Mouse (Mus musculus) heart, postnatal 10 days (tissue): ENCODE measurements around the gene Gng7. TPM values are rescaled to one million over a fixed set of nuclear protein-coding genes. Genes with fewer than 3 reads are reported as not detected.
A peak's percentile ranks its signal among the peaks of the same experiment; 100 is the strongest.

Experiments
- DNase-seq, 2 experiments: peaks; one replicate each; pipeline ENCODE4 v3.0.0; 2021
- intact Hi-C: fragments of 180-260 bp; cut with DNase I; formaldehyde crosslinking; loops from one replicate; pipeline ENCODE4 v1.15.1; 2025
- total RNA-seq, 2 experiments: library from RNA; stranded (reverse); gene quantifications; 2 replicates each; pipeline ENCODE4 v1.2.3; 2021

Gng7 gene
- total RNA-seq, 2 experiments from 2014 or later = 0.67 to 1.1 TPM

- DNase-seq = peak in 1 of 2 experiments; percentile 68
- intact Hi-C loops = no loop called here
Observed at GRCm38 (mm10) chr10:80933421-80933979, 81.2 kb downstream of the Gng7 start.

- intact Hi-C loops = no loop called here
- DNase-seq = no peak
Observed at GRCm38 (mm10) chr10:80932700-80933420, 81.9 kb downstream of the Gng7 start.

GRCm38 (mm10) chr10:80932206-80932605, 82.5 kb downstream of the Gng7 start:
- DNase-seq = peak in 1 of 2 experiments; percentile 50
- intact Hi-C loops = no loop called here

- intact Hi-C loops = no loop called here
- no peak for DNase-seq
Observed at GRCm38 (mm10) chr10:80931695-80932094, 83.0 kb downstream of the Gng7 start.

GRCm38 (mm10) chr10:80931153-80931671, 83.5 kb downstream of the Gng7 start:
- intact Hi-C loops = no loop called here
- DNase-seq = peak; percentile 81 to 83

GRCm38 (mm10) chr10:80930361-80931152, 84.2 kb downstream of the Gng7 start:
- DNase-seq = peak; percentile 55 to 66
- intact Hi-C loops = no loop called here

- peak; percentile 99 for DNase-seq
- intact Hi-C loops = loop anchor here (1.0 to 5.0 kb wide), 3 partner anchors 26 to 248 kb away; partner anchors contain the start of gene Eef2
Observed at GRCm38 (mm10) chr10:80929299-80930226, 85.2 kb downstream of the Gng7 start, which contains the start of gene Gadd45b. TSS of gene Gadd45b (plus strand) at chr10:80930073.

GRCm38 (mm10) chr10:80928586-80929298, 86.0 kb downstream of the Gng7 start:
- intact Hi-C loops = loop anchor here (1.0 to 5.0 kb wide), 4 partner anchors 27 to 249 kb away; partner anchors contain the start of gene Eef2
- peak; percentile 94 to 95 for DNase-seq

GRCm38 (mm10) chr10:80925472-80925871, 89.3 kb downstream of the Gng7 start:
- intact Hi-C loops = loop anchor here (5.0 kb wide), 1 partner anchor 252 kb away; the partner anchor contains the start of gene Eef2
- no peak for DNase-seq

- intact Hi-C loops = no loop called here
- DNase-seq = peak in 1 of 2 experiments; percentile 58
Observed at GRCm38 (mm10) chr10:80921923-80922322, 92.8 kb downstream of the Gng7 start.

GRCm38 (mm10) chr10:80917779-80918434, 96.8 kb downstream of the Gng7 start, which contains the start of gene Lmnb2:
TSS of gene Lmnb2 (minus strand) at chr10:80918245.
- DNase-seq = peak; percentile 74 to 83
- intact Hi-C loops = no loop called here

- intact Hi-C loops = no loop called here
- no peak for DNase-seq
Observed at GRCm38 (mm10) chr10:80917336-80917778, 97.4 kb downstream of the Gng7 start.

- DNase-seq = no peak
- intact Hi-C loops = no loop called here
Observed at GRCm38 (mm10) chr10:80915736-80916135, 99.0 kb downstream of the Gng7 start.

GRCm38 (mm10) chr10:80915260-80915659, 99.5 kb downstream of the Gng7 start:
- DNase-seq = no peak
- intact Hi-C loops = no loop called here

GRCm38 (mm10) chr10:80914253-80914656, 100.5 kb downstream of the Gng7 start:
- no peak for DNase-seq
- intact Hi-C loops = no loop called here

GRCm38 (mm10) chr10:80913364-80914011, 101.3 kb downstream of the Gng7 start:
- intact Hi-C loops = no loop called here
- DNase-seq = peak in 1 of 2 experiments; percentile 13

GRCm38 (mm10) chr10:80911891-80912290, 102.9 kb downstream of the Gng7 start:
- intact Hi-C loops = no loop called here
- DNase-seq = no peak

- no peak for DNase-seq
- intact Hi-C loops = no loop called here
Observed at GRCm38 (mm10) chr10:80911354-80911753, 103.4 kb downstream of the Gng7 start.
